Mouse (Mus musculus) T-helper 1 cell (primary cell): ENCODE results near the gene Fancd2.

Source experiments
- in situ Hi-C: fragments of 300-600 bp; cut with MboI, MseI; formaldehyde crosslinking; loops from one replicate; pipeline ENCODE4 v1.15.1; 2025; ENCODE audit warnings: high pct_unique_total_duplicates

Gene Fancd2

GRCm38 (mm10) chr6:113530932-113531839 lies at the start of gene Fancd2, which contains the start of gene Emc3:
Fancd2 (plus strand) TSS chr6:113531682.
Emc3 (minus strand) TSS chr6:113531652.
- in situ Hi-C loops = loop anchor here (5.0 kb wide), 1 partner anchor 81 kb away; no protein-coding TSS in a partner anchor

GRCm38 (mm10) chr6:113482477-113483099 lies 48.9 kb upstream of the Fancd2 start:
- in situ Hi-C loops = no loop called here

- in situ Hi-C loops = no loop called here
Measured at GRCm38 (mm10) chr6:113483100-113483615, 48.3 kb upstream of the Fancd2 start, which contains the start of gene Creld1. Creld1 (plus strand) TSS chr6:113483297.

GRCm38 (mm10) chr6:113483729-113484128 lies 47.8 kb upstream of the Fancd2 start:
- in situ Hi-C loops = no loop called here

- in situ Hi-C loops = no loop called here
Measured at GRCm38 (mm10) chr6:113487125-113487576, 44.3 kb upstream of the Fancd2 start.

GRCm38 (mm10) chr6:113489410-113489809 lies 42.1 kb upstream of the Fancd2 start:
- in situ Hi-C loops = no loop called here

GRCm38 (mm10) chr6:113492101-113492864 lies 39.2 kb upstream of the Fancd2 start:
- in situ Hi-C loops = no loop called here

GRCm38 (mm10) chr6:113494258-113494788 lies 37.2 kb upstream of the Fancd2 start:
- in situ Hi-C loops = no loop called here

GRCm38 (mm10) chr6:113495071-113495675 lies 36.3 kb upstream of the Fancd2 start:
- in situ Hi-C loops = no loop called here

- in situ Hi-C loops = no loop called here
Measured at GRCm38 (mm10) chr6:113499346-113499745, 32.1 kb upstream of the Fancd2 start.

GRCm38 (mm10) chr6:113501388-113502084 lies 29.9 kb upstream of the Fancd2 start, which contains the start of gene Prrt3:
Prrt3 (minus strand) TSS chr6:113501931.
- in situ Hi-C loops = loop anchor here (10.0 kb wide), 1 partner anchor 1293 kb away; no protein-coding TSS in a partner anchor

- in situ Hi-C loops = loop anchor here (10.0 kb wide), 1 partner anchor 1292 kb away; no protein-coding TSS in a partner anchor
Measured at GRCm38 (mm10) chr6:113502801-113503200, 28.7 kb upstream of the Fancd2 start.

GRCm38 (mm10) chr6:113505689-113506088 lies 25.8 kb upstream of the Fancd2 start:
- in situ Hi-C loops = loop anchor here (10.0 kb wide), 1 partner anchor 1289 kb away; no protein-coding TSS in a partner anchor

GRCm38 (mm10) chr6:113507130-113507529 lies 24.4 kb upstream of the Fancd2 start:
- in situ Hi-C loops = loop anchor here (10.0 kb wide), 1 partner anchor 1288 kb away; no protein-coding TSS in a partner anchor

- in situ Hi-C loops = loop anchor here (10.0 kb wide), 1 partner anchor 1286 kb away; no protein-coding TSS in a partner anchor
Measured at GRCm38 (mm10) chr6:113508272-113508946, 23.1 kb upstream of the Fancd2 start.

GRCm38 (mm10) chr6:113508947-113509280 lies 22.6 kb upstream of the Fancd2 start:
- in situ Hi-C loops = loop anchor here (10.0 kb wide), 1 partner anchor 1286 kb away; no protein-coding TSS in a partner anchor

- in situ Hi-C loops = no loop called here
Measured at GRCm38 (mm10) chr6:113513944-113514343, 17.5 kb upstream of the Fancd2 start.

- in situ Hi-C loops = no loop called here
Measured at GRCm38 (mm10) chr6:113514600-113514999, 16.9 kb upstream of the Fancd2 start.

- in situ Hi-C loops = no loop called here
Measured at GRCm38 (mm10) chr6:113517434-113518080, 13.9 kb upstream of the Fancd2 start.
